Mouse (Mus musculus): ENCODE data around the gene Cdc37l1. TPM values are rescaled to one million over a fixed set of nuclear protein-coding genes. Genes with fewer than 3 reads are reported as not detected.
A peak's percentile ranks its signal among the peaks of the same experiment; 100 is the strongest.
"Not testable (repeated sequence)": the region's sequence is repeated elsewhere in the genome, so short reads cannot be mapped to it uniquely, and the experiment has no call there.

Gene Cdc37l1
- polyA plus RNA-seq, 1 experiment from 2014 or later: 36.7 TPM

- Histone ChIP-seq H3K4me1 (ENCODE audit: control insufficient read depth, insufficient read depth, low read length) (peaks cover 8% of the 10 kb centered on the region; the same call in 1 of the 2 replicates), H3K4me3 (ENCODE audit: low read depth, low read length) (peak overlapping the region; percentile 77)
- ATAC-seq (replicated peaks; ENCODE audit: insufficient number of reproducible peaks, low FRiP score, low TSS enrichment): peak; percentile 58
Measured at GRCm38 (mm10) chr19:28990590-28991221, 554 bp downstream of the Cdc37l1 start.

GRCm38 (mm10) chr19:28991391-28991790, 1.2 kb downstream of the Cdc37l1 start:
- H3K27ac ChIP-seq (ENCODE audit: low read depth, low read length): no peak overlapping the region
- H3K36me3 ChIP-seq (ENCODE audit: control insufficient read depth, insufficient read depth, low read length): peaks cover 16% of the 10 kb centered on the region
- ATAC-seq (replicated peaks; ENCODE audit: insufficient number of reproducible peaks, low FRiP score, low TSS enrichment): no peak
- peak overlapping the region; percentile 67 for H3K4me2 ChIP-seq
- H3K27me3 ChIP-seq (ENCODE audit: control insufficient read depth, insufficient read depth, low read length): no peaks in the 10 kb centered on the region
- H3K9me3 ChIP-seq (replicated peaks; ENCODE audit: control insufficient read depth, low read length): no peaks in the 10 kb centered on the region
- WGBS (ENCODE audit: insufficient replicate concordance): 72% methylated on average over 5 of the region's 5 CpGs
- peak overlapping the region; percentile 77 for H3K4me3 ChIP-seq (ENCODE audit: low read depth, low read length)
- peaks cover 8% of the 10 kb centered on the region; the same call in 1 of the 2 replicates for H3K4me1 ChIP-seq (ENCODE audit: control insufficient read depth, insufficient read depth, low read length)
- H3K9ac ChIP-seq (ENCODE audit: low read depth, low read length): peak overlapping the region; percentile 93

More at GRCm38 (mm10) chr19:28990590-28991221, 554 bp downstream of the Cdc37l1 start:
- H3K36me3 ChIP-seq (ENCODE audit: control insufficient read depth, insufficient read depth, low read length): peaks cover 14% of the 10 kb centered on the region
- H3K9ac ChIP-seq (ENCODE audit: low read depth, low read length): peak overlapping the region; percentile 93
- no peaks in the 10 kb centered on the region for H3K27me3 ChIP-seq (ENCODE audit: control insufficient read depth, insufficient read depth, low read length)
- peak overlapping the region; percentile 92 for H3K27ac ChIP-seq (ENCODE audit: low read depth, low read length)
- under 1% methylated on average over 32 of the region's 41 CpGs for WGBS (ENCODE audit: insufficient replicate concordance)
- peak overlapping the region; percentile 67 for H3K4me2 ChIP-seq
- no peaks in the 10 kb centered on the region for H3K9me3 ChIP-seq (replicated peaks; ENCODE audit: control insufficient read depth, low read length)

- Histone ChIP-seq H3K27ac (ENCODE audit: low read depth, low read length) (no peak overlapping the region), H3K36me3 (ENCODE audit: control insufficient read depth, insufficient read depth, low read length) (peaks cover 18% of the 10 kb centered on the region), H3K9me3 (replicated peaks; ENCODE audit: control insufficient read depth, low read length) (no peaks in the 10 kb centered on the region), H3K4me1 (ENCODE audit: control insufficient read depth, insufficient read depth, low read length) (peaks cover 8% of the 10 kb centered on the region; the same call in 1 of the 2 replicates), H3K4me2 (no peak overlapping the region), H3K27me3 (ENCODE audit: control insufficient read depth, insufficient read depth, low read length) (no peaks in the 10 kb centered on the region), H3K9ac (ENCODE audit: low read depth, low read length) (no peak overlapping the region), H3K4me3 (ENCODE audit: low read depth, low read length) (no peak overlapping the region)
- WGBS (ENCODE audit: insufficient replicate concordance): 88% methylated on average over 7 of the region's 7 CpGs
- ATAC-seq (replicated peaks; ENCODE audit: insufficient number of reproducible peaks, low FRiP score, low TSS enrichment): no peak
Measured at GRCm38 (mm10) chr19:28994870-28995269, 4.7 kb downstream of the Cdc37l1 start.

- no peak for ATAC-seq (replicated peaks; ENCODE audit: insufficient number of reproducible peaks, low FRiP score, low TSS enrichment)
Measured at GRCm38 (mm10) chr19:28995366-28995765, 5.2 kb downstream of the Cdc37l1 start.

GRCm38 (mm10) chr19:28997976-28998630, 8.0 kb downstream of the Cdc37l1 start:
- Histone ChIP-seq H3K27me3 (ENCODE audit: control insufficient read depth, insufficient read depth, low read length) (no peaks in the 10 kb centered on the region), H3K9ac (ENCODE audit: low read depth, low read length) (no peak overlapping the region), H3K4me3 (ENCODE audit: low read depth, low read length) (no peak overlapping the region), H3K4me2 (no peak overlapping the region), H3K9me3 (replicated peaks; ENCODE audit: control insufficient read depth, low read length) (no peaks in the 10 kb centered on the region), H3K27ac (ENCODE audit: low read depth, low read length) (no peak overlapping the region), H3K36me3 (ENCODE audit: control insufficient read depth, insufficient read depth, low read length) (peaks cover 28% of the 10 kb centered on the region), H3K4me1 (ENCODE audit: control insufficient read depth, insufficient read depth, low read length) (no peaks in the 10 kb centered on the region)
- no peak for ATAC-seq (replicated peaks; ENCODE audit: insufficient number of reproducible peaks, low FRiP score, low TSS enrichment)
- WGBS (ENCODE audit: insufficient replicate concordance): 90% methylated on average over 4 of the region's 4 CpGs

More at GRCm38 (mm10) chr19:28995366-28995765, 5.2 kb downstream of the Cdc37l1 start:
- H3K4me3 ChIP-seq (ENCODE audit: low read depth, low read length): no peak overlapping the region
- H3K27ac ChIP-seq (ENCODE audit: low read depth, low read length): no peak overlapping the region
- WGBS (ENCODE audit: insufficient replicate concordance): 88% methylated on average over 5 of the region's 5 CpGs
- no peaks in the 10 kb centered on the region for H3K27me3 ChIP-seq (ENCODE audit: control insufficient read depth, insufficient read depth, low read length)
- peaks cover 23% of the 10 kb centered on the region for H3K36me3 ChIP-seq (ENCODE audit: control insufficient read depth, insufficient read depth, low read length)
- no peaks in the 10 kb centered on the region for H3K9me3 ChIP-seq (replicated peaks; ENCODE audit: control insufficient read depth, low read length)
- H3K9ac ChIP-seq (ENCODE audit: low read depth, low read length): no peak overlapping the region
- peaks cover 8% of the 10 kb centered on the region; the same call in 1 of the 2 replicates for H3K4me1 ChIP-seq (ENCODE audit: control insufficient read depth, insufficient read depth, low read length)
- H3K4me2 ChIP-seq: no peak overlapping the region

GRCm38 (mm10) chr19:29000321-29000720, 10.2 kb downstream of the Cdc37l1 start:
- H3K36me3 ChIP-seq (ENCODE audit: control insufficient read depth, insufficient read depth, low read length): peaks cover 16% of the 10 kb centered on the region
- not testable (repeated sequence) for H3K4me2 ChIP-seq; H3K27me3 ChIP-seq (ENCODE audit: control insufficient read depth, insufficient read depth, low read length); H3K9me3 ChIP-seq (replicated peaks; ENCODE audit: control insufficient read depth, low read length); H3K4me1 ChIP-seq (ENCODE audit: control insufficient read depth, insufficient read depth, low read length); H3K9ac ChIP-seq (ENCODE audit: low read depth, low read length); H3K4me3 ChIP-seq (ENCODE audit: low read depth, low read length); H3K27ac ChIP-seq (ENCODE audit: low read depth, low read length); ATAC-seq (replicated peaks; ENCODE audit: insufficient number of reproducible peaks, low FRiP score, low TSS enrichment)
- WGBS (ENCODE audit: insufficient replicate concordance): 97% methylated on average over 16 of the region's 16 CpGs

GRCm38 (mm10) chr19:29008069-29008706, 18.0 kb downstream of the Cdc37l1 start:
- Histone ChIP-seq H3K4me3 (ENCODE audit: low read depth, low read length) (no peak overlapping the region), H3K27ac (ENCODE audit: low read depth, low read length) (no peak overlapping the region), H3K9ac (ENCODE audit: low read depth, low read length) (no peak overlapping the region), H3K36me3 (ENCODE audit: control insufficient read depth, insufficient read depth, low read length) (peaks cover 7% of the 10 kb centered on the region; the same call in 1 of the 2 replicates), H3K27me3 (ENCODE audit: control insufficient read depth, insufficient read depth, low read length) (no peaks in the 10 kb centered on the region), H3K4me1 (ENCODE audit: control insufficient read depth, insufficient read depth, low read length) (no peaks in the 10 kb centered on the region), H3K4me2 (no peak overlapping the region), H3K9me3 (replicated peaks; ENCODE audit: control insufficient read depth, low read length) (no peaks in the 10 kb centered on the region)
- 89% methylated on average over 3 of the region's 3 CpGs for WGBS (ENCODE audit: insufficient replicate concordance)
- ATAC-seq (replicated peaks; ENCODE audit: insufficient number of reproducible peaks, low FRiP score, low TSS enrichment): no peak

- Histone ChIP-seq H3K4me2 (no peak overlapping the region), H3K4me1 (ENCODE audit: control insufficient read depth, insufficient read depth, low read length) (no peaks in the 10 kb centered on the region), H3K36me3 (ENCODE audit: control insufficient read depth, insufficient read depth, low read length) (peaks cover 7% of the 10 kb centered on the region; the same call in 1 of the 2 replicates)
Measured at GRCm38 (mm10) chr19:29009046-29009445, 18.9 kb downstream of the Cdc37l1 start.

More at GRCm38 (mm10) chr19:29009046-29009445, 18.9 kb downstream of the Cdc37l1 start:
- Histone ChIP-seq H3K9me3 (replicated peaks; ENCODE audit: control insufficient read depth, low read length) (no peaks in the 10 kb centered on the region), H3K27me3 (ENCODE audit: control insufficient read depth, insufficient read depth, low read length) (no peaks in the 10 kb centered on the region), H3K27ac (ENCODE audit: low read depth, low read length) (no peak overlapping the region), H3K9ac (ENCODE audit: low read depth, low read length) (no peak overlapping the region), H3K4me3 (ENCODE audit: low read depth, low read length) (no peak overlapping the region)
- no peak for ATAC-seq (replicated peaks; ENCODE audit: insufficient number of reproducible peaks, low FRiP score, low TSS enrichment)
- WGBS (ENCODE audit: insufficient replicate concordance): 92% methylated on average over 11 of the region's 11 CpGs
